Mouse (Mus musculus) CD4-positive, CD25-positive, alpha-beta regulatory T cell, adult 2 months (primary cell): ENCODE data around the gene Myh9.
"Not testable (repeated sequence)": the region's sequence is repeated elsewhere in the genome, so short reads cannot be mapped to it uniquely, and the experiment has no call there.

Experiments used
- DNase-seq: peaks from one replicate; pipeline ENCODE4 v3.0.0-alpha.2; 2012; ENCODE audit warnings: low read depth, low spot score

Gene Myh9

GRCm38 (mm10) chr15:77718240-77718639 lies 123.7 kb downstream of the Myh9 start:
- not testable (repeated sequence) for DNase-seq
